Mouse (Mus musculus): ENCODE measurements at regions not wholly inside any gene's neighbourhood (a gene's known extent, or its start where the extent isn't known, plus 50 kb on each side); places are given as distances from the start of the nearest gene placed in this dataset.
"Not testable (repeated sequence)": the region's sequence is repeated elsewhere in the genome, so short reads cannot be mapped to it uniquely, and the experiment has no call there.

GRCm38 (mm10) chr10:96188168-96188567 is 51.8 kb downstream of the Gm5426 start:
- peak; percentile 70 for DNase-seq

- no peak for DNase-seq
These were observed 54.0 kb downstream of the Gm5426 start for GRCm38 (mm10) chr10:96190168-96190987.

- DNase-seq, result no peak
These were observed 64.7 kb downstream of the Gm5426 start for GRCm38 (mm10) chr10:96200932-96201641.

- no peak for DNase-seq
These were observed 65.5 kb downstream of the Gm5426 start for GRCm38 (mm10) chr10:96201891-96202290.

GRCm38 (mm10) chr10:96202871-96203270 is 66.5 kb downstream of the Gm5426 start:
- DNase-seq, result no peak

GRCm38 (mm10) chr10:96204198-96204597 is 67.8 kb downstream of the Gm5426 start:
- DNase-seq, result no peak

GRCm38 (mm10) chr10:96209171-96209570 is 72.8 kb downstream of the Gm5426 start:
- no peak for DNase-seq

- DNase-seq, result no peak
These were observed 74.8 kb downstream of the Gm5426 start for GRCm38 (mm10) chr10:96211189-96211588.

- DNase-seq, result peak; percentile 94
These were observed 77.5 kb downstream of the Gm5426 start for GRCm38 (mm10) chr10:96213876-96214275.

- no peak for DNase-seq
These were observed 77.9 kb downstream of the Gm5426 start for GRCm38 (mm10) chr10:96214285-96214684.

GRCm38 (mm10) chr10:96214946-96215345 is 78.5 kb downstream of the Gm5426 start:
- no peak for DNase-seq

GRCm38 (mm10) chr10:96220731-96221130 is 84.3 kb downstream of the Gm5426 start:
- no peak for DNase-seq

- DNase-seq, result peak; percentile 71
These were observed 94.0 kb downstream of the Gm5426 start for GRCm38 (mm10) chr10:96230391-96230790.

GRCm38 (mm10) chr10:96231309-96231708 is 94.9 kb downstream of the Gm5426 start:
- DNase-seq, result no peak

GRCm38 (mm10) chr10:96232889-96233288 is 96.5 kb downstream of the Gm5426 start:
- peak; percentile 18 for DNase-seq

GRCm38 (mm10) chr10:96234564-96235412 is 98.4 kb downstream of the Gm5426 start:
- peak; percentile 39 for DNase-seq

GRCm38 (mm10) chr10:96236031-96236430 is 99.6 kb downstream of the Gm5426 start:
- not testable (repeated sequence) for DNase-seq

- no peak for DNase-seq
These were observed 100.5 kb downstream of the Gm5426 start for GRCm38 (mm10) chr10:96236777-96237373.

- DNase-seq, result no peak
These were observed 101.2 kb downstream of the Gm5426 start for GRCm38 (mm10) chr10:96237572-96238130.

- peak; percentile 17 for DNase-seq
These were observed 101.8 kb downstream of the Gm5426 start for GRCm38 (mm10) chr10:96238251-96238650.

- DNase-seq, result peak; percentile 14
These were observed 102.4 kb downstream of the Gm5426 start for GRCm38 (mm10) chr10:96238850-96239249.

- DNase-seq, result no peak
These were observed 104.2 kb downstream of the Gm5426 start for GRCm38 (mm10) chr10:96240591-96240990.

Measured in kidney, postnatal 14 days (tissue).